10 mouse cellular contexts compared by ENCODE assay signal in genomic region chr10:110000755-110001247, GRCm38 (mm10).
DNase-seq lines count a peak whose midpoint lies in the region; ATAC-seq and TF ChIP-seq lines count a peak whose summit lies in the region.
"Had no signal": no experiment of that assay in that cellular context is flagged by ENCODE, and none has a peak within 500 bp of the region (broad histone marks: within the 10 kb centered on the region; RNA-seq: fewer than 3 reads in every experiment).

No protein-coding gene starts in this region.

- H3K36me3 ChIP-seq in forebrain, embryonic 10.5 days (replicated peaks), result no peaks in the 10 kb centered on the region
- H3K36me3 ChIP-seq in forebrain, embryonic 16.5 days (ENCODE audit: control insufficient read depth, insufficient read depth), result no peaks in the 10 kb centered on the region
- H3K36me3 ChIP-seq in midbrain, embryonic 14.5 days (ENCODE audit: control insufficient read depth, insufficient read depth, low read length), result no peaks in the 10 kb centered on the region
- H3K36me3 ChIP-seq in midbrain, embryonic 16.5 days (ENCODE audit: control insufficient read depth, insufficient read depth, low read length), result no peaks in the 10 kb centered on the region
- no peaks in the 10 kb centered on the region for H3K36me3 ChIP-seq in kidney, adult 2 months (ENCODE audit: control insufficient read depth, insufficient read depth, low read length)

- no peaks in the 10 kb centered on the region for H3K27me3 ChIP-seq in forebrain, embryonic 10.5 days (ENCODE audit: poor library complexity, severe bottlenecking)
- H3K27me3 ChIP-seq in forebrain, embryonic 16.5 days (replicated peaks; ENCODE audit: control insufficient read depth, insufficient read depth, low read length), result no peaks in the 10 kb centered on the region
- no peaks in the 10 kb centered on the region for H3K27me3 ChIP-seq in midbrain, embryonic 14.5 days (ENCODE audit: control insufficient read depth, insufficient read depth, low read length)
- H3K27me3 ChIP-seq in midbrain, embryonic 16.5 days (ENCODE audit: control insufficient read depth, insufficient read depth, low read depth, low read length), result no peaks in the 10 kb centered on the region
- no peaks in the 10 kb centered on the region for H3K27me3 ChIP-seq in kidney, adult 2 months (replicated peaks; ENCODE audit: control insufficient read depth, insufficient read depth, low read length)
- H3K27me3 ChIP-seq in cerebellum, adult 2 months (ENCODE audit: control insufficient read depth, insufficient read depth, low read length), result no peaks in the 10 kb centered on the region

- TF ChIP-seq POLR2A in kidney, adult 2 months (IDR thresholded peaks at IDR 0.05; ENCODE audit: low read depth, low read length), result no peak
- no peak for TF ChIP-seq POLR2A in cerebellum, adult 2 months (IDR thresholded peaks at IDR 0.05; ENCODE audit: borderline replicate concordance, insufficient read depth, low read length)

- H3K4me3 ChIP-seq in forebrain, embryonic 10.5 days, result no peak overlapping the region
- H3K4me3 ChIP-seq in forebrain, embryonic 16.5 days (replicated peaks; ENCODE audit: low read length), result no peak overlapping the region
- no peak overlapping the region for H3K4me3 ChIP-seq in midbrain, embryonic 14.5 days (replicated peaks; ENCODE audit: low read depth, low read length)
- H3K4me3 ChIP-seq in midbrain, embryonic 16.5 days (ENCODE audit: low read depth, low read length), result no peak overlapping the region
- H3K4me3 ChIP-seq in kidney, adult 2 months (ENCODE audit: insufficient read depth, low read depth, low read length), result no peak overlapping the region
- no peak overlapping the region for H3K4me3 ChIP-seq in cerebellum, adult 2 months (replicated peaks; ENCODE audit: insufficient read depth, low read depth, low read length)
- H3K4me3 ChIP-seq: erythroblast, embryonic 14.5 days had no signal

- peaks cover 13% of the 10 kb centered on the region for H3K4me1 ChIP-seq in forebrain, embryonic 10.5 days
- H3K4me1 ChIP-seq in forebrain, embryonic 16.5 days (replicated peaks; ENCODE audit: control insufficient read depth, insufficient read depth, low read length), result no peaks in the 10 kb centered on the region
- H3K4me1 ChIP-seq in midbrain, embryonic 14.5 days (ENCODE audit: control insufficient read depth, insufficient read depth, low read length), result peaks cover 6% of the 10 kb centered on the region; the same call in 1 of the 2 replicates
- no peaks in the 10 kb centered on the region; the same call in 1 of the 2 replicates for H3K4me1 ChIP-seq in midbrain, embryonic 16.5 days (ENCODE audit: control insufficient read depth, insufficient read depth, low read length)
- no peaks in the 10 kb centered on the region for H3K4me1 ChIP-seq in kidney, adult 2 months (ENCODE audit: control insufficient read depth, insufficient read depth, low read length)
- H3K4me1 ChIP-seq in cerebellum, adult 2 months (ENCODE audit: control insufficient read depth, insufficient read depth, low read length), result no peaks in the 10 kb centered on the region

- no peaks in the 10 kb centered on the region for H3K9me3 ChIP-seq in forebrain, embryonic 10.5 days
- no peaks in the 10 kb centered on the region for H3K9me3 ChIP-seq in forebrain, embryonic 16.5 days (ENCODE audit: control insufficient read depth, low read length)
- no peaks in the 10 kb centered on the region for H3K9me3 ChIP-seq in midbrain, embryonic 14.5 days (ENCODE audit: control insufficient read depth, low read length)
- H3K9me3 ChIP-seq in midbrain, embryonic 16.5 days (replicated peaks; ENCODE audit: control insufficient read depth, low read length, poor library complexity, severe bottlenecking), result no peaks in the 10 kb centered on the region

- H3K27ac ChIP-seq in forebrain, embryonic 10.5 days, result peak overlapping the region; percentile 53; the same call in 1 of the 2 replicates
- no peak overlapping the region for H3K27ac ChIP-seq in forebrain, embryonic 16.5 days (ENCODE audit: low read length)
- H3K27ac ChIP-seq in midbrain, embryonic 14.5 days (replicated peaks; ENCODE audit: low read depth, low read length), result no peak overlapping the region
- no peak overlapping the region for H3K27ac ChIP-seq in midbrain, embryonic 16.5 days (ENCODE audit: low read length)
- H3K27ac ChIP-seq in kidney, adult 2 months (ENCODE audit: insufficient read depth, low read depth, low read length), result peak overlapping the region; percentile 38; the same call in 1 of the 2 replicates
- no peak overlapping the region for H3K27ac ChIP-seq in cerebellum, adult 2 months (ENCODE audit: insufficient read depth, low read length)

- WGBS in forebrain, embryonic 10.5 days, result 60% methylated on average over 3 of the region's 3 CpGs
- 51% methylated on average over 3 of the region's 3 CpGs for WGBS in forebrain, embryonic 16.5 days
- 13% methylated on average over 3 of the region's 3 CpGs for whole genome bisulfite sequencing in midbrain, embryonic 14.5 days
- WGBS in midbrain, embryonic 16.5 days, result 25% methylated on average over 3 of the region's 3 CpGs
- WGBS in kidney, adult 2 months, result 7% methylated on average over 3 of the region's 3 CpGs
- 23% methylated on average over 3 of the region's 3 CpGs for WGBS in cerebellum, adult 2 months

- no peak overlapping the region for H3K4me2 ChIP-seq in forebrain, embryonic 16.5 days (ENCODE audit: low read length)
- H3K4me2 ChIP-seq in midbrain, embryonic 14.5 days (ENCODE audit: low read length), result no peak overlapping the region
- no peak overlapping the region for H3K4me2 ChIP-seq in midbrain, embryonic 16.5 days (ENCODE audit: low read length)

- no peak for DNase-seq in forebrain, embryonic 10.5 days (ENCODE audit: extremely low spot score, low spot score)
- peak; percentile 14 for DNase-seq in midbrain, embryonic 14.5 days
- DNase-seq in kidney, adult 2 months, result peak; percentile 73
- peak; percentile 28 for DNase-seq in retina, postnatal 1 day
- DNase-seq in cerebellum, adult 2 months, result no peak
- DNase-seq in testis, postnatal 10 days (ENCODE audit: low spot score), result no peak
- DNase-seq: B cell, adult 2 months had no signal

- no peak overlapping the region for H3K9ac ChIP-seq in forebrain, embryonic 16.5 days (replicated peaks; ENCODE audit: low read depth, low read length)
- H3K9ac ChIP-seq in midbrain, embryonic 14.5 days (replicated peaks; ENCODE audit: low read length), result no peak overlapping the region
- H3K9ac ChIP-seq in midbrain, embryonic 16.5 days (ENCODE audit: low read depth, low read length), result no peak overlapping the region

- TF ChIP-seq CTCF in kidney, adult 2 months (conservative IDR thresholded peaks at IDR 0.05; ENCODE audit: insufficient read depth, insufficient read length, low read depth, low read length), result no peak
- TF ChIP-seq CTCF in cerebellum, adult 2 months (IDR thresholded peaks at IDR 0.05; ENCODE audit: borderline replicate concordance, insufficient read depth, low read depth, low read length), result no peak

- ATAC-seq in forebrain, embryonic 16.5 days, result no peak
- ATAC-seq in midbrain, embryonic 14.5 days (ENCODE audit: low FRiP score, low TSS enrichment), result no peak
- ATAC-seq in midbrain, embryonic 16.5 days, result no peak

Comparison
In these comparisons a context has a peak if more than half of its experiments do, and no peak if none do; other contexts are left out.
1. H3K27ac ChIP-seq: peak in forebrain, embryonic 10.5 days (single experiment) and kidney, adult 2 months (single experiment); none in forebrain, embryonic 16.5 days (single experiment), midbrain, embryonic 14.5 days (single experiment), midbrain, embryonic 16.5 days (single experiment) and cerebellum, adult 2 months (single experiment).
2. DNase-seq: peak in midbrain, embryonic 14.5 days (single experiment), kidney, adult 2 months (single experiment) and retina, postnatal 1 day (single experiment); none in forebrain, embryonic 10.5 days (single experiment), cerebellum, adult 2 months (0 of 2) and testis, postnatal 10 days (single experiment).